Mouse (Mus musculus) CH12.LX (cell line): Measurements from ENCODE around the gene Fgfr2. TPM values are rescaled to one million over a fixed set of nuclear protein-coding genes. Genes with fewer than 3 reads are reported as not detected.

Source experiments
- DNase-seq: peaks from one replicate; pipeline ENCODE4 v3.0.0-alpha.2; 2013; ENCODE audit errors: extremely low read depth
- H3K27ac ChIP-seq: 2 replicates; pipeline ENCODE4 v1.5.1; 2012; ENCODE audit warnings: low read depth, mild to moderate bottlenecking, control low read depth, moderate library complexity; ENCODE audit not compliant: insufficient read depth
- H3K27me3 ChIP-seq: replicated peaks from 2 replicates; pipeline ENCODE3; 2012; ENCODE audit warnings: inconsistent platforms
- H3K36me3 ChIP-seq, 2 experiments: replicated peaks in 1 of 2; 2 replicates each; pipeline versions ENCODE3 to v1.6.1; 2012; ENCODE audit warnings: inconsistent platforms in 1 of 2, low read length in 1 of 2, mild to moderate bottlenecking in 1 of 2, mixed read lengths in 1 of 2, moderate library complexity in 1 of 2; ENCODE audit not compliant: control insufficient read depth in 1 of 2, insufficient read depth in 1 of 2
- H3K4me1 ChIP-seq, 2 experiments: 2 replicates each; pipeline ENCODE4 v1.6.1; 2012; ENCODE audit warnings: inconsistent platforms in 1 of 2, moderate library complexity in 1 of 2; ENCODE audit not compliant: insufficient read depth in 2 of 2, control insufficient read depth in 1 of 2
- H3K4me2 ChIP-seq: 2 replicates; pipeline ENCODE4 v1.6.1; 2012; ENCODE audit warnings: low read depth, mild to moderate bottlenecking, control low read depth; ENCODE audit not compliant: poor library complexity, insufficient read depth, severe bottlenecking
- H3K4me3 ChIP-seq, 3 experiments: fragments of 150-350 bp in 1 of 3; sonication (generic) in 1 of 3; replicated peaks in 1 of 3; 2 replicates each; pipeline versions ENCODE3 to v1.5.1; 2011 to 2012; ENCODE audit warnings: low read depth in 2 of 3, low read length in 2 of 3, mild to moderate bottlenecking in 2 of 3, moderate library complexity in 2 of 3, control low read depth in 1 of 3, improper control_type of control experiment in 1 of 3, inconsistent platforms in 1 of 3, mixed read lengths in 1 of 3; ENCODE audit not compliant: poor library complexity in 1 of 3
- H3K79me2 ChIP-seq: replicated peaks from 2 replicates; pipeline ENCODE4 v1.6.1; 2012; ENCODE audit warnings: mild to moderate bottlenecking, moderate library complexity; ENCODE audit not compliant: control insufficient read depth, poor library complexity, insufficient read depth, severe bottlenecking; ENCODE audit errors: extremely low read depth
- H3K9ac ChIP-seq: 2 replicates; pipeline ENCODE4 v1.6.1; 2012; ENCODE audit warnings: low read depth, mild to moderate bottlenecking, control low read depth, moderate library complexity; ENCODE audit not compliant: insufficient read depth
- H3K9me3 ChIP-seq: replicated peaks from 2 replicates; pipeline ENCODE3; 2012; ENCODE audit warnings: low read length, inconsistent platforms, mixed read lengths
- BHLHE40 ChIP-seq: IDR thresholded peaks from 2 replicates; pipeline ENCODE4 v1.6.1; 2011; ENCODE audit warnings: mild to moderate bottlenecking, low read depth, low read length, improper control_type of control experiment
- CHD2 ChIP-seq: IDR thresholded peaks from 2 replicates; pipeline ENCODE4 v1.6.1; 2011; ENCODE audit warnings: low read length, improper control_type of control experiment
- CTCF ChIP-seq, 2 experiments: IDR thresholded peaks in 1 of 2; conservative IDR thresholded peaks in 1 of 2; 2 replicates each; pipeline ENCODE4 v1.5.1; 2011 to 2012; ENCODE audit warnings: low read depth in 2 of 2, low read length in 2 of 2, improper control_type of control experiment in 1 of 2, inconsistent platforms in 1 of 2, mild to moderate bottlenecking in 1 of 2, moderate library complexity in 1 of 2
- ELF1 ChIP-seq: IDR thresholded peaks from 2 replicates; pipeline ENCODE4 v1.6.1; 2014; ENCODE audit warnings: low read depth, mild to moderate bottlenecking, inconsistent platforms, low read length, improper control_type of control experiment
- GABPA ChIP-seq: IDR thresholded peaks from 2 replicates; pipeline ENCODE4 v1.6.1; 2012; ENCODE audit warnings: low read depth, low read length, improper control_type of control experiment, inconsistent platforms; ENCODE audit not compliant: insufficient replicate concordance
- JUN ChIP-seq: IDR thresholded peaks from 2 replicates; pipeline ENCODE4 v1.6.1; 2011; ENCODE audit warnings: low read depth, mild to moderate bottlenecking, low read length, improper control_type of control experiment, moderate library complexity; ENCODE audit not compliant: insufficient read depth
- JUND ChIP-seq: conservative IDR thresholded peaks from 2 replicates; pipeline ENCODE4 v1.6.1; 2011; ENCODE audit warnings: low read depth, low read length, improper control_type of control experiment
- KAT2A ChIP-seq: IDR thresholded peaks from 2 replicates; pipeline ENCODE4 v1.6.1; 2012; ENCODE audit warnings: low read length, improper control_type of control experiment, inconsistent platforms; ENCODE audit not compliant: insufficient replicate concordance
- MAZ ChIP-seq: IDR thresholded peaks from 2 replicates; pipeline ENCODE4 v1.6.1; 2012; ENCODE audit warnings: low read depth, mild to moderate bottlenecking, inconsistent platforms, low read length, improper control_type of control experiment, moderate library complexity
- MEF2A ChIP-seq: IDR thresholded peaks from 2 replicates; pipeline ENCODE4 v1.6.1; 2014; ENCODE audit warnings: low read depth, mild to moderate bottlenecking, inconsistent platforms, low read length, improper control_type of control experiment, borderline replicate concordance
- NELFE ChIP-seq: IDR thresholded peaks from 2 replicates; pipeline ENCODE4 v1.6.1; 2011; ENCODE audit warnings: low read depth, low read length, improper control_type of control experiment
- NRF1 ChIP-seq: IDR thresholded peaks from 2 replicates; pipeline ENCODE4 v1.6.1; 2014; ENCODE audit warnings: low read depth, mild to moderate bottlenecking, inconsistent platforms, low read length, improper control_type of control experiment, moderate library complexity
- POLR2A ChIP-seq: IDR thresholded peaks from 2 replicates; pipeline ENCODE4 v1.6.1; 2011; ENCODE audit warnings: low read depth, mild to moderate bottlenecking, improper control_type of control experiment, low read length
- POLR2AphosphoS2 ChIP-seq: IDR thresholded peaks from 2 replicates; pipeline ENCODE4 v1.6.1; 2011; ENCODE audit warnings: low read depth, low read length, improper control_type of control experiment
- RAD21 ChIP-seq: IDR thresholded peaks from 2 replicates; pipeline ENCODE4 v1.6.1; 2011; ENCODE audit warnings: low read depth, mild to moderate bottlenecking, low read length, improper control_type of control experiment, moderate library complexity
- RCOR1 ChIP-seq: conservative IDR thresholded peaks from 2 replicates; pipeline ENCODE4 v1.6.1; 2012; ENCODE audit warnings: low read depth, mild to moderate bottlenecking, inconsistent platforms, low read length, improper control_type of control experiment
- SMC3 ChIP-seq: IDR thresholded peaks from 2 replicates; pipeline ENCODE4 v1.6.1; 2011; ENCODE audit warnings: low read depth, low read length, improper control_type of control experiment
- TBP ChIP-seq: conservative IDR thresholded peaks from 2 replicates; pipeline ENCODE4 v1.6.1; 2011; ENCODE audit warnings: low read depth, low read length, improper control_type of control experiment
- TCF12 ChIP-seq: IDR thresholded peaks from 2 replicates; pipeline ENCODE4 v1.6.1; 2014; ENCODE audit warnings: low read depth, mild to moderate bottlenecking, inconsistent platforms, low read length, improper control_type of control experiment
- USF2 ChIP-seq: conservative IDR thresholded peaks from 2 replicates; pipeline ENCODE4 v1.6.1; 2011; ENCODE audit warnings: low read depth, low read length, improper control_type of control experiment
- ZC3H11A ChIP-seq: IDR thresholded peaks from 2 replicates; pipeline ENCODE4 v1.6.1; 2012; ENCODE audit warnings: low read depth, mild to moderate bottlenecking, inconsistent platforms, low read length, improper control_type of control experiment
- dilution Hi-C: fragments of 300-500 bp; cut with MboI; formaldehyde crosslinking; loops from 2 replicates; pipeline ENCODE4 v1.14.3; 2020; ENCODE audit warnings: low sequenced_read_pairs; ENCODE audit not compliant: extremely low pct_unique_long_range_greater_than_20kb, extremely low pct_ligation_motif_present
- in situ Hi-C: fragments of 300-500 bp; cut with MboI; formaldehyde crosslinking; loops from 3 replicates; pipeline ENCODE4 v1.14.3; 2019; ENCODE audit warnings: low sequenced_read_pairs, low pct_ligation_motif_present, low pct_unique_long_range_greater_than_20kb, mixed read lengths
- polyA plus RNA-seq: library from polyadenylated mRNA; unstranded; fragments of >175 nt; gene quantifications from 2 replicates; pipeline ENCODE4 v1.2.1, GENCODE M21; 2012; ENCODE audit warnings: low read depth; ENCODE audit not compliant: insufficient read length
- total RNA-seq, 2 experiments: library from RNA; depleted of rRNA; stranded (reverse); fragments of 300-350 nt in 1 of 2; fragments of >200 nt in 1 of 2; gene quantifications; 2 replicates each; pipeline ENCODE4 v1.2.3; 2012 to 2014

The Fgfr2 gene
- total and polyA plus RNA-seq, 3 experiments, result not detected

GRCm38 (mm10) chr7:131174121-131174520 is 1949.0 kb downstream of the Fgfr2 start, which contains the start of gene 5430419D17Rik:
Gene 5430419D17Rik (plus strand): TSS chr7:131174402.
- Histone ChIP-seq H3K36me3 (no peaks in the 10 kb centered on the region), H3K4me3 (no peak within 1 kb of the TSS), H3K27me3 (peaks cover 83% of the 10 kb centered on the region), H3K4me2 (no peak within 1 kb of the TSS), H3K9me3 (no peaks in the 10 kb centered on the region), H3K9ac (no peak within 1 kb of the TSS), H3K79me2 (no peaks in the 10 kb centered on the region), H3K27ac (no peak within 1 kb of the TSS), H3K4me1 (no peaks in the 10 kb centered on the region)
- TF ChIP-seq ELF1, result no peak
- TF ChIP-seq CTCF (conservative IDR thresholded peaks at IDR 0.05 in 1 of 2, IDR thresholded peaks at IDR 0.05 in 1 of 2; ENCODE audit: low read depth in 2 of 2, low read length in 2 of 2), result no peak
- TF ChIP-seq POLR2AphosphoS2, result no peak
- no peak for TF ChIP-seq JUND
- TF ChIP-seq BHLHE40, result no peak
- no peak for TF ChIP-seq TCF12
- no peak for TF ChIP-seq CHD2
- TF ChIP-seq TBP, result no peak
- TF ChIP-seq RAD21, result no peak
- TF ChIP-seq KAT2A, result no peak
- no peak for TF ChIP-seq SMC3
- TF ChIP-seq POLR2A, result no peak
- TF ChIP-seq NELFE, result no peak
- TF ChIP-seq GABPA, result no peak
- TF ChIP-seq ZC3H11A, result no peak
- no peak for TF ChIP-seq MAZ
- no peak for TF ChIP-seq RCOR1
- no peak for DNase-seq
- dilution Hi-C loops (no loop called here), in situ Hi-C loops (no loop called here)

DNA sequence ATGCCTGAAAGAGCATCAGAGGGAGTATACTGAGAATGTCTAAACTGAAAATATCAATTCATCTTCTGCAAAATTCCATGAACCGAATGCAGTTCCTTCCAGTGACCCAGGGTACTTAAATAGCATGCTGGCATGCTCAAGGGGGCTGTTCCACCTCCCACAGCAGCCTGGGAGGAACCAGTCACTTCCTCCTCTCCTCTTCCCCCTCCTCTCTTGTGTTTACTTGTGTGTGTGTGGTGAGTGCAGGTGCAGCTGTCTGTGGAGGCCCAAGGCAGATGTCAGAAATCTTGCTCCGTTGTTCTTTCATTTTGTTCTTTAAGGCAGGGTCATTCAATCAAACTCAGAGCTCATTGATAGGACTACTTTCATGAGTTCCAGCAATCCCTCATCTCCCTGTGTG is 1954.1 kb downstream of the Fgfr2 start:
- Histone ChIP-seq H3K27me3 (peaks cover 63% of the 10 kb centered on the region), H3K79me2 (no peaks in the 10 kb centered on the region), H3K9me3 (peaks cover 2% of the 10 kb centered on the region), H3K4me3 (no peak overlapping the region), H3K4me2 (no peak overlapping the region), H3K9ac (no peak overlapping the region), H3K4me1 (no peaks in the 10 kb centered on the region), H3K27ac (no peak overlapping the region), H3K36me3 (no peaks in the 10 kb centered on the region)
- TF ChIP-seq USF2 (no peak), MEF2A (no peak), NRF1 (no peak), JUN (no peak)
- no peak for DNase-seq
- in situ Hi-C loops, result no loop called here
- dilution Hi-C loops, result no loop called here
